Mouse (Mus musculus) gastrocnemius, adult 8-10 months (tissue): Measurements from ENCODE around the gene Ago4. TPM values are rescaled to one million over a fixed set of nuclear protein-coding genes. Genes with fewer than 3 reads are reported as not detected.
"Not testable (repeated sequence)": the region's sequence is repeated elsewhere in the genome, so short reads cannot be mapped to it uniquely, and the experiment has no call there.

ENCODE experiments used
- DNase-seq, 2 experiments: peaks; one replicate each; pipeline ENCODE4 v3.0.0; 2022; ENCODE audit warnings: low spot score in 2 of 2
- total RNA-seq, 4 experiments: library from RNA; stranded (reverse); gene quantifications; 2 replicates each; pipeline ENCODE4 v1.2.4; 2022

The Ago4 gene
- 1 to 10 TPM; 4.8 to 6.6 (median 5.5) TPM for total RNA-seq

DNA sequence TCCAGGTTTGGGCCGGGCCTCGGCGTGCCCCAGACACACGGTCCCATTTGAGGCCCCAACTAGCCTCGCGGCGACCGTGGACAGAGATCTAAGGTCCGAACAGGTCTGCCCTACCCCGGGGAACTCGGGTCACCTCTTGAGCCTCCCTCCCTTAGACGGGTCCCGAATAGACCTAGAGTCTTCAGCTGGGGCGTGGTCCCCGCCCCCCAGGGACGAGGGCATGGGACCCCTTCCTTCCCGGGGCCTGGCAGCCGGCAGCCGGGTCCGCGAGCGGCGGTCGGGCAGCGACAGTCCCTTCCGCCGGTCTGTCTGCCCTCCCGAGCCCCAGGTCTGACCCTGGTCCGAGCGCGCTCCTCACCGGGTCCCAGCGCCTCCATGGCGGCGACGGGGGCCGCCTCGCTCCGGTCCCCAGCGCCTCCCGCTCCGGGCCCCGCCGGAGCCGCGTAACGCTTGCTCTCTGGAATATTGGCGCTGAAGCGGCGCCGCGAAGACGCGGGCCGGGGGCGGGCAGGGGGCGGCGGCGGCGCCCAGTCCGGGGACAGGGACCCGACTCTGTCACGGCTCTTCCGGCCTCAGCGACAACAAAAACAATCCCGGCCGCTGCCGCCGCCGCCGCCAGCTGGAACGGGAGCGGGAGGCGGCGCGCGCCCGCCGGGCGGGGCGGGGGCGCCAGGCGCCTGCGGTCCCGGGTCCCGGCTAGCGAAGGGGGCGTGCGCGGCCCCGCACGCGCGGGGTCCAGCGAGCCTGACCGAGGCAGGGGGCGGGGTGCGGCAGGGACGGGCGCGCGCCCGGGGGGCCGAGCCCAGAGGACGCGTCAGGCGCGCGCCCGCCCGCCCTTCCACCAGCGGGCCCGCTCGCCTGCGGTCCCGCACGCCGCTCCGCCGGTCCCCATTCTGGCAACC lies at the start of gene Ago4:
Gene Ago4 (minus strand): TSS at position 646 of the 902 bp plus-strand sequence.
- peak; percentile 11 to 38 for DNase-seq

GRCm38 (mm10) chr4:126579077-126579476 lies 45.8 kb upstream of the Ago4 start:
- DNase-seq: no peak

DNA sequence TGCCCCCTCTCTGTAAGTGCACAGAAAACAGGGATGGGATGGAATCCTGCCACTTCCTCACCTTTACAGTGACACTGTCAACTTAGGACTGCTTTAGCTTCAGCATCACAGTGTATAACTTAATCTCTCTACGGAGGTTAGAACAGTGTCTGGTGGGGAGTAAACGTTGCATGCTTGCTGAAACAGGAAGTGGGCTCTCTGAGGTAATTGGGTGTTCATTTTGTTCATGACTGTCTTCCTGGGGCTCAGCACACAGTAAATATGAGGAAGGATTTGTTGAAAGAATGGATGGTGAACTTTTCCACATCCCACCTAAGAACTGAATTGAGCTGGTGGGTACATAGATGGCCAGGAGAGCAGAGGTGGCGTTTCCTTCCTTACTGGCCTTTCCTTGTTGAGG lies 44.6 kb upstream of the Ago4 start:
- DNase-seq: no peak

DNA sequence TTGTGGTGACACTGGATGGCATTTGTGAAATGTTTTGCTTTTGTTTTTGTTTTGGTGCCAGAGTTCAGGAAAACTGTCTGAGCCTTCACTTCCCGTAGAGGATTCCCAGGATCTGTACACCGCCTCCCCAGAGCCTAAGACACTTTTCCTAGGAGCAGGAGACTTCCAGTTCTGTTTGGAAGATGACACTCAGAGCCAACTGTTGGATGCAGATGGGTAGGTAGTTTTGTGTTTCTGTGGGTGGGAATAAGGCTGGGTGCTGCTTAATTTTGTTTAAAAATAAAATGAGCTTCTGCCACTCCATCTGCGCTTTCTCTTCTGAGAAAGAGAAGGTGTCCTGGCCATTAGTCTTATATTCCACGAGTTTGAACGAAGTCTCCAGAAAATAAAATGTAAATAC lies 43.0 kb upstream of the Ago4 start:
- no peak for DNase-seq

DNA sequence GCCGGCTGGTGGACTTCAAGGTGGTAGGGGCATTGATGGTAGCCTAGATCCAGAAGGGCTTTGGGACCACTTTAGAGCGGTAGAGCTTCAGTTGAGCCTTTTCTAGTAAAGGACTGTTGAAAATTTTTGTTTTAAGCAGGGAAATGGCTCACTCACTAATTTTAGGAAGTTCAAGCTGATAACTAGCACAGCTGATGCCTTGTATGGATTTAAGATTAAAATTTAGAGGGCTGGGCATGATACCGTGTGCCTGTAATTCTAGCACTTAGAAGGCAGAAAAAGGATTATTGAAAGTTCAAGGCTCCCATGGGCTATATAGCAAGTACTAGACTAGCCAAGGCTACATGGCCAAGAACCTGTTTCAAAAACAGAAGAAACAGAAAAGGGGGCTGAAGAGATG lies 36.5 kb upstream of the Ago4 start:
- DNase-seq: no peak

GRCm38 (mm10) chr4:126567243-126567642 lies 34.0 kb upstream of the Ago4 start:
- DNase-seq: no peak

DNA sequence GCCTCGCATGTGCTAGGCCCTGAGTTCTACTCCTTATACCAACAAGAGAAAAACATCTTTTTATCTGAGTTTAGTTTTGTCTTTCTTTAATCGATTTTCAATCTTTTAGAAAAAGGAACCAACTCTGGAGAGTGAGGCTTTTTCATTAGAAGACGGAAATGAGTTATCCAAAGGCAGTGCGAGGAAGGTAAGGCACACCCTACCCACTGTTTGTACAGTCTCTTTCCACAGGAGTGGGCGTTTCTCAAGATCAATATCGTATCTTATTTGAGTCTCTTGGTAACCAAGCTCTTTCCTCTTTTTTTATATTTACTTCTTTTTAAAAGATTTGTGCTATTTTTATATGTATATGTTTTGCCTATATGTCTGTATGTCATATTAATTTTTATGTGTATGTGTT lies 30.5 kb upstream of the Ago4 start:
- no peak for DNase-seq

GRCm38 (mm10) chr4:126556809-126557711 lies 23.8 kb upstream of the Ago4 start, which contains the start of gene Clspn:
Gene Clspn (plus strand): TSS chr4:126556935.
- DNase-seq: peak; percentile 63 to 65

DNA sequence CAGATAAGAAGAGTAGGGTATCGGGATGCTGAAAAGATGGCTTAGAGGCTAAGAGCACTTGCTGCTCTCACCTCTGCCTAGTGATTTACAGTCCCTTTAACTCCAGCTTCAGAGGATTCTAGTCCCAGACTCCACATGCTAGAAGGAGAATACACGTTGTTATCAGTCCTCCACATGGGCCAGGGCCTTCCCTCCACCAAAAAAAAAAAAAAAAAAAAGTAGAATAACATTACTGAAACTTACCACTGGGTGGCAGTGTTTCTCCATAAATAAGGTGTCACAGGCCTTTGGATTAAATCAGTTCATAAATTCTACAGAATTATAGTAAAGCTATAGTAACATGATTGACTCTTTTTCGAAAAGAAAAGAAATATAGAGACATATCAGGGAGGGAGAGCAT lies 21.2 kb upstream of the Ago4 start:
- DNase-seq: no peak

- no peak for DNase-seq
Measured at GRCm38 (mm10) chr4:126553685-126554084, 20.4 kb upstream of the Ago4 start.

GRCm38 (mm10) chr4:126553105-126553504 lies 19.8 kb upstream of the Ago4 start:
- DNase-seq: no peak

DNA sequence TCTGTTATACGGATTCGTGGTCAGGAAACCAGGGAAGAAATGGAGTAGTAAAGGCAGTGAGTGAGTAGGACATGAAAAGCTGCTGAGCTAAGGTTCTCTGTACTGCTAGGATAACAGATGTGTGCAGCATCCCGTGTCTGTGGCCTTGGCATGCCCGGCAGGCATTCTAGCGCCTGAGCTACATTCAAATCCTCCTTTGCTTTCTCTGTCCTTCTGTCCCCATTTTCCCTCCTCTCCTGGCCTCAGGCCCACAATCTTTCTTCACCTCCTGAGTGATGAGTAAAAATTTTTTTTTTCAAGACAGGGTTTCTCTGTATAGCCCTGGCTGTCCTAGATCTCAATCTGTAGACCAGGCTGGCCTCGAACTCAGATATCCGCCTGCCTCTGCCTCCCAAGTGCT lies 18.9 kb upstream of the Ago4 start:
- DNase-seq: no peak

GRCm38 (mm10) chr4:126546183-126546582 lies 12.9 kb upstream of the Ago4 start:
- no peak for DNase-seq

- DNase-seq: no peak
Measured at GRCm38 (mm10) chr4:126545703-126546102, 12.4 kb upstream of the Ago4 start.

- no peak for DNase-seq
Measured at GRCm38 (mm10) chr4:126545016-126545415, 11.7 kb upstream of the Ago4 start.

DNA sequence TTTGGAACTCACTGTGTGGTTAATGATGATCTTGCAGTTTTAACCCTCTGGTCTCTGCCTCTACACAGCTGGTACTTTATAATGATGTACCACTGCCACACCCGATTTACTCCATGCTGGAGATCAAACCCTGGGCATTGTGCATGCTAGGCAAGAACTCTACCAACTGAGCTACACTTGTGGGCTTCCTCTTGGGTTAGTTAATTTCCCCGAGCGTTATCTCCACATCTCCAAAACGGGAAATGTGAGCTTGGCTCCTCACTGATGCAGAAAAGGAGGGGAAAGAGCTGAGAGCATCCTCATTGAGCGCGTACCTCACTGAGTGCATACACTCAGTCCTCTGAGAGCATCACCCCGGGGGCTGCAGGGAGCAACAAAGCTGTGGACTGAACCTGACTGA lies 9.6 kb upstream of the Ago4 start:
- no peak for DNase-seq

DNA sequence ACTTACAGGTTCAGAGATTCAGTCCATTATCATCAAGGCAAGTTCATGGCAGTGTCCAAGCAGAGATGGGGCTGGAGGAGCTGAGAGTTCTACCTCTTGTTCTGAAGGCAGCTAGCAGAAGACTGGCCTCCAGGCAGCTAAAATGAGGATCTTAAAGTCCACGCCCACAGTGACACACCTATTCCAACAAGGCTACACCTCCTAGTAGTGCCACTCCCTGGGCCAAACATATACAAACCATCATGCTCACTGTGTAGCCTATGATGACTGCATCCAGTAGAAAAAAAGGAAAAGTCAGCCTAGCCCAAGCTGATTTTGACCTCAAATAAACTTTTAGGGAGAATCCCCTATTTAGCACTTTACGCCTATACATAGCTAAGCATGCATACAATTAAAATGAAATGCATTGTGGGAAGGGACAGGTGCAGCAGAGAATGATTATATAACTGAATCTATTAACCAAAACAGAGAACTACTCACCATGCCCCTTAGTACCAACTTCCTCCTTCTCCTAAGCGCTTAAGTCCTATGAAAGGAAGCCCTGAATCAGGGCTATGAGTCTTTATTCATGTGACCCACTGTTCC lies 7.3 kb upstream of the Ago4 start:
- no peak for DNase-seq

DNA sequence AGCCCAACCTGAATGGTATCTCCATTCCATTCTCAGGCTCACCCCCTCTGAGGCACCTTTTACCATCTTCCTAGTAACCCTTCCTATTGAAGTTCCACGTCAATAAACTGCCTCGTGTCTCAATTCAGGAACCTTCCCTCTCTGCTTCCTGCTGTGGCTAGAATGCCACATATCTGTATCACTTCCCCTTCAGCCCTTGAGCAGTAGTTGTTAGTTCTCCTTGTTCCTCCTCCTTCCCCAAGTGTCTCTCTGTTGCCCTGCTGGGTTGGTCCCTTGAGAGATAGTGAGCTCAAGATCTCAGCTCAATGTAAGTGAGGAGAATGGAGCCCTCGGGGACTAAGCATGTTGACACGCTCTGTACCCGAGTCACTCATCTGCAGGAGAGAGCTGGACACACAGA lies 3.6 kb upstream of the Ago4 start:
- DNase-seq: no peak

DNA sequence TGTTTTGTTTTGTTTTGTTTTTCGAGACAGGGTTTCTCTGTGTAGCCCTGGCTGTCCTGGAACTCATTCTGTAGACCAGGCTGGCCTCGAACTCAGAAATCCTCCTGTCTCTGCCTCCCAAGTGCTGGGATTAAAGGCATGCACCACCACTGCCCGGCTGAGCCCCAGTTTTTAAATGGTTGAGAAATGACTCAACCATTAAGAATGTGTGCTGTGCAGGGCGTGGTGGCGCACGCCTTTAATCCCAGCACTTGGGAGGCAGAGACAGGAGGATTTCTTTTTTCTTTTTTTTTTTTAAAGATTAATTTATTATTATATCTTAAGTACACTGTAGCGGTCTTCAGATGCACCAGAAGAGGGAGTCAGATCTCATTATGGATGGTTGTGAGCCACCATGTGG lies 2.4 kb upstream of the Ago4 start:
- DNase-seq: not testable (repeated sequence)

DNA sequence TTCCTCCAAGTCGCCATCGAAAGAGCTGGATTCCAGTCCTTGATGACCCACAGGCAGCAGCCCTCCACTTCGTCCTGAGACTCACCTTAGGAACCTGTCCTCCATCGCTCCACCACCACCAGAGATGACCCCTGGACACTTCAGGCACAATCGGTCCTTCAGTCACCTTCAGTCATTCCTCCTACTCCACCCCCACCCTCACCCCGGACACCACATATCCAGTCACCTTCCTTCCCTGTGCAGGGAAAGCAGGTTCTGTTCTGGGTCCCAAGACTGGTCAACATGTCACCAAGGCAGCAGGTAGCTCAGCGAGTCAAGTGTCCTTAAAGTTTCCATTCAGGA lies 428 bp upstream of the Ago4 start:
- DNase-seq: no peak

DNA sequence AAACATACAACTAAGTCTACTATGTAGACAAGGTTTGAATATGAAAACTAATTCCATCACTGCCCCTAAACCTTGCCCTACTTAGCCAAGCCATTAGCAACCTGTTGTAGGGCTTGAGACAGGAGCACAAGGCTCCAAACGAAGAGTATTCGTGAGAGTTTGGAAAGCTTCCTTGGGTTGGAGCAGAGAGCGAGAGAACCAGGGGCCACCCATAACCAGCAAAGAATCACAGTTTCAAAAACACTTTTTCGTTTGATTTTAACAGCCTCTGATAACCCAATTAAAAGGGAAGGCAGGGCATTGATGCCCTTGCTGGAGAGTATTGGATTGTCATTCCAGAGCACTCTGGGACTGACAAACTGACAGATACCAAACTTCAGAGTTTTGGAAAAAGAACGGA lies 980 bp downstream of the Ago4 start:
- DNase-seq: no peak

DNA sequence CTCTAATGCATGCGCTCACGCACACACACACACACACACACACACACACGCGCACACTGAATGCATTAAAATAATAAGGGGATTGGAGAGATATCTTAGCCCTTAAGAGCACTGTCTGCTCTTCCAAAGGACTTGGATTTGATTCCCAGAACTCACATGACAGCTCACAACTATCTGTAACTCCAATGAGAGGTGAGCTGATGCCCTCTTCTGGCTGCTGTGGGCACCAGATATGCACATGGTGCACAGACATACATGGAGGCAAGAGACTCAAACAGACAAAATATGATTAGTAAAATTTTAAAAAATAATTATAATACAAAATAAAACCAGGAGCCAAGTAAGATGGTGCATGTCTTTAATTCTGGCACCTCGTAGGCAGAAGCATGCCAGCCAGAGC lies 6.4 kb downstream of the Ago4 start:
- DNase-seq: no peak
